Mouse (Mus musculus) cerebellum, adult 18-20 months (tissue): ENCODE measurements around the gene Inka2.

Experiments used
- DNase-seq, 2 experiments: peaks; one replicate each; pipeline ENCODE4 v3.0.0; 2021

Inka2 gene

GRCm38 (mm10) chr3:105704031-105705008 is at the start of gene Inka2:
Inka2 (plus strand) TSS chr3:105704599.
- DNase-seq, result peak; percentile 87 to 91

GRCm38 (mm10) chr3:105655031-105655585 is 49.3 kb upstream of the Inka2 start:
- DNase-seq, result no peak

- no peak for DNase-seq
Measured at GRCm38 (mm10) chr3:105660530-105660929, 43.9 kb upstream of the Inka2 start.

DNA sequence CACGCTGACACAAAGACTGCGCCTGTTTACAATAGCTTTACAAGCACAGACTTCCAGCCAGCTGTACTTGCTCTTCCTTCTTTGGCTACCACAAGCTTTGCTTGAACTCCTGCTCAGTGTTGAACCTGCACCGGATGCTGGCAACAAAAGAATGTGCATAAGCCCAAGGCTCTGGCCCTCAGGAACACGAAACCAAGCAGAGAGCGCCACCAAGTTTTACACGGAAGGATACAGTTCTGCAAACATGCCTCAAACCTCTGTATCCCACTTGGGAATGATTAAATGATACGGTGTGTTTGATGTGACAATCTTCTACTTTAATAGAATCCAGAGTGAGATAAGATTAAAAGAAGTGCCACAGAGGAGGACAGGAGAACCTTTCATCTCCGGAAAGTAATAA is 41.4 kb upstream of the Inka2 start:
- no peak for DNase-seq

- DNase-seq, result no peak
Measured at GRCm38 (mm10) chr3:105665105-105665765, 39.2 kb upstream of the Inka2 start.

GRCm38 (mm10) chr3:105666996-105667523 is 37.3 kb upstream of the Inka2 start:
- no peak for DNase-seq

DNA sequence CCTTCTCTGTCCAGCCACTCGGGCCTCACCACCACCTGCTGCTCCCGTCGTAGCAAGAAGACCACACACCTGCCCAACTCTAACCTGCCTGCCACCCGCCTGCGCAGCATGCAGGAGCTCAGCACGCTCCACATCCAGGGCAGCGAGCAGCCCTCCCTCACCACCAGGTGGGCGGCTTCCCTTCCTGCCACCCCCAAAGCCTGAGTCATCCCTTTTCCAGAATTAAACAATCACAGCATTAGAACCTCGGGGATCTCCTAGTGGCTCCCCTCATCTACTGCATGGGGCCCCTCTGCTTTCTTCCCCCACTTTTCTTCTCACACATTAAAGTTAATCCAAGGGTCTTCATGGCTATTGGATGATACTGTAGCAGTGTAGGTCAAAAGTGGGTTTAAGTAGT is 36.2 kb upstream of the Inka2 start:
- no peak for DNase-seq

DNA sequence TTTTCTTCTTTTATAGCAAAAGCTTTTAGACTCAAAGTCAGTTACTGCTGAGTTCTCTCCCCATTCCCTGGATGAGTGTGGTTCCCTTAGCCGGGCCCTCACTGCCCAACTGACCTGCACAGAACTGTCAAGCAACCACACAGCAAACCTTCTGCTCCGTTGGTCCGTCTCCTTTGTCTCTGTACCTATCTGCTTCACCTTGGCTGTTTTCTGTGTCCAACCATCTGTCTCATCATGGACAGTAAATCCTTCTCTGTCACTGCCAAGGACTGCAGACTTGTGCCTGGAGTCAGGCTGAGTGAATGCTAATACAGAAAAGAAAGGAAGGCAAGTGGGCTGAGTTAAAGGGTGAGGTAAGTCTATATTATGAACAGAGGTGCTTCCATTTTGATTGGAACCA is 34.6 kb upstream of the Inka2 start:
- peak in 1 of 2 experiments; percentile 53 for DNase-seq

GRCm38 (mm10) chr3:105670801-105671200 is 33.6 kb upstream of the Inka2 start:
- no peak for DNase-seq

DNA sequence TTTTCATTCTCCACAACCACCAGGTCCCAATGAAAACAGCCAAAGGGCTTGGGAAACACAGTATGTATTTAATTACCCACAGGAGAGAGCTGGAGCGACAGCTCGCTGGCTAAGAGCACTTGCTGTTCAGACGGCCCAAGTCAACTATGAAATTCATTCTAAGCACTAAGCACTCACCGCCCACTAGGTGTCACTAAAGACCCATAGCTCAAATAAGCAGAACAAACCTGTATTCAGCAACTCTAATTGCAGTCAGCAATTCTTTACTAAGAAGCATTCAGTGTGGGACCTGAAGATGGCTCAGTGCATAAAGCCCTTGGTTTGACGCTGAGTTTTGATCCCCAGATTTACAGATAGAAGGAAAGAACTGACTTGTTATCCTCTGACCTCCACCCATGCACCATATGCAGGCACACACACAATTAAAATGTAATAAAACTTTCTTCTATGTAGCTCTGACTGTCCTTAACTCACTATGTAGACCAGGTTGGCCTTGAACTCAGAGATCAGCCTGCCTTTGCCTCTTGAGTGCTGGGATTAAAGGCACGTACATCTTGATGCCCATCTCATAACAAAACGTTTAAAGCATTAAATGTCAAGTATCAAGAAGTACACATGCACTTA is 29.7 kb upstream of the Inka2 start:
- DNase-seq, result peak; percentile 77 to 78

DNA sequence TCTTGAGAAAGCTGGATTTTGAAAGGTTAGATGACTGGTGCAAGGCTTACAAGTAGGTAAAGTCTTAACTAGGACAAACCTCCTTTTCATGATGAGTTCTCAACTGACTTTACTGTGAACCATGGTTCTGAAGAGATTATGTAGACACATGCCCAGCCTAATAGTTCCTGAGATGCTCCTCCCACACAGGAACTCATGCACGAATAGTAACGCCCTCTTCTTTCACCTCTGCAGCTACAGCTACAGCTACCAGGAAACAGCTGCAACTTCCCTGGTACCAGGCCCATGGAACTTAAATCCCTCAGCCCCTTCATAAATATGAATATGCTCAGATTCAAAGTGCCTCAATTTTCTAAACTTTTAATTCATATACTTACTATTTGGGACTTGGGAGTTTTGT is 28.5 kb upstream of the Inka2 start:
- no peak for DNase-seq

DNA sequence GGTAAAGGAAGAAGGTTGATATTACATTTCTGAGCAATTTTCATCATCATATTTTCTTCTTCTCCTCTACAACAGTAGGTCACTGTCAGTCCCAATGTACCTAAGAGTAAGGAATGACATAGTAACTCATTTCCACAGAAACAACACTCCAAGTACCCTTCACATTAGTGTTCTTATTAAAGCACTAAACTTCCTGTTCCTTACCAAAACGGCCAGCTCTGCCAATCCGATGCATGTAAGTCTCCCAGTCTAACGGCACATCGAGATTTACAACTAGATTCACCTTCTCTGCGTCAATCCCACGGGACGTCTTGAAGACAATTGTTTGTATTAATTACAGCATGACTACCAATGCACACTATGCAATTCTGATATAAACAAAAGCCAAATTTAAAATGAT is 24.1 kb upstream of the Inka2 start:
- no peak for DNase-seq

DNA sequence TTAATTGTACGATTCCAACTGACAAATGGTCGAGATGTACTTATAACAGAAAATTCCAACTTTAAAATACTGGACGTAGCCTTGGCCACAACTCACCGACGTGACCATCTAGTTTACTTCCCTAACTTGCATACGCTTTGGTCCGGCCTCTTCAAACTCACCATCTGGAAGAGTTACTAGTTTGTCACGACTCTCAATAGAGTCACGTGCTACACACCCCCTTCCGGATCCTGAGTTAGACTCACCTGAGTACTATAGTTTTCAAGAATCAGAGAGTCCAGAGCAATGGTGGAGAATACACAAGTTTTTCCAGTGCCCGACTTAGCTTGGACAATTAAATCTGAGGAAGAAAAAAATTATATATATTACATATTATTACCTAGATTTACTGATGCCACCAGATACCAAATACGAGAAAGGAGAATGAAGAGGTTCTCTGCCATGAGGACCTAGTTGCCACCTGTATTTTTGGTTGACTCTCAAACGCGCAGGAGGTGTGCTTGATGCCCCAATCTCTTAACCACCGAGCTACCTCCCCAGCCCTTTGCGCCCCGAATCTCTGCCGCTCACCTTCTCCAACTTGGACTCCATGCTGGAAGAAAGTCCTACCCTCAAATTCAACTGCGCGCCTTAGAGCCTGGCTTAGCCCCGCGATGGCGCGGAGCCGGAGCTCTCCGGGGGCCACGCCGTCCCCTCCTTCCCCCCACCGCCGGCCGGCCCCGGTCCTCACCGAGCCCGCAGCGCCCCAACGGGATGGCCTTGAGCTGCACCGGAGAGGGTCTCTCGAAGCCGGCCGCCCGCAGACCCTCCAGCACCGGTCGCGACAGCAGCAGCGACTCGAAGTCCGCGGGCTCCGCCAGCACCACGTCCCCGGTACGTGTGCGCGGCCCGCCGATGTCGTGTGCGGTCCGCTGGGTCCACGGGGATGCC is 17.7 kb upstream of the Inka2 start:
- no peak for DNase-seq

DNA sequence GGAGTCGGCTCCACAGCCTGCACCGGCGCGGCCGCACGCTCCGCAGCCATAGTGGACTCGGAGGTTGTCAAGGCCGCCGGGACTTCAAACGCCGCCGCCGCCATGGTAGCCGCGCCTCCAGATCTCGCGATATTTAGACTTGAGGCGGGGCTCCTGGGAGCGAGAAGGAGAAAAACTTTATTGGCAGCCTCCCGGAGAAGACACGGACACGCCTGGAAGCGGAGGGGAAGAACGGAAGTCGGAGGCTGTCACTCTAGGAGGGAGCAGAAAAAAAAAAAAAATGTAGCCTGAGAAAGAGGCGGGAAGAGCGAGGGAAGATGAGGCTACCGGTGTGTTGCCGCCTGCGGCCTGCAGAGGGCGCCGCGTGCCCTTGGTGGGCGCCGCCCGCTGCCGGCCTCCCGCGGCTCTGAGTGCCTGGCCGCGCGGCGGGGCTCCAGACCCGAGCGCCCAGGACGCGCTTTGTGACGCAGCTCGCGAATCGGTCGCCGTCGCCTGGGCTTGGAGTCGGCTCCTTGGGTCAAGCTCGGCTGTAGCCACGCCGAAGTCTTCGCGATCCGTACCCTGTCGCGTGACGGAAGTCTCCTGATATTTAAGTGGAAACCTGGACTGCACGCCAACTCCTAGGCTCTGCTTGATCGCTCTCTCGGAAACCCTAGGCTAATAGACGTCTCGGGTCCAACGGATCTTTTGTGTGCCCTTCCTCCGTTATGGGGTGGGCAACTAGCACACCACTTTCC is 16.9 kb upstream of the Inka2 start, which contains the start of gene Ddx20:
Gene Ddx20 (minus strand): TSS at position 251 of the 737 bp plus-strand sequence.
- DNase-seq, result peak; percentile 94

- no peak for DNase-seq
Measured at GRCm38 (mm10) chr3:105688536-105688935, 15.9 kb upstream of the Inka2 start.

DNA sequence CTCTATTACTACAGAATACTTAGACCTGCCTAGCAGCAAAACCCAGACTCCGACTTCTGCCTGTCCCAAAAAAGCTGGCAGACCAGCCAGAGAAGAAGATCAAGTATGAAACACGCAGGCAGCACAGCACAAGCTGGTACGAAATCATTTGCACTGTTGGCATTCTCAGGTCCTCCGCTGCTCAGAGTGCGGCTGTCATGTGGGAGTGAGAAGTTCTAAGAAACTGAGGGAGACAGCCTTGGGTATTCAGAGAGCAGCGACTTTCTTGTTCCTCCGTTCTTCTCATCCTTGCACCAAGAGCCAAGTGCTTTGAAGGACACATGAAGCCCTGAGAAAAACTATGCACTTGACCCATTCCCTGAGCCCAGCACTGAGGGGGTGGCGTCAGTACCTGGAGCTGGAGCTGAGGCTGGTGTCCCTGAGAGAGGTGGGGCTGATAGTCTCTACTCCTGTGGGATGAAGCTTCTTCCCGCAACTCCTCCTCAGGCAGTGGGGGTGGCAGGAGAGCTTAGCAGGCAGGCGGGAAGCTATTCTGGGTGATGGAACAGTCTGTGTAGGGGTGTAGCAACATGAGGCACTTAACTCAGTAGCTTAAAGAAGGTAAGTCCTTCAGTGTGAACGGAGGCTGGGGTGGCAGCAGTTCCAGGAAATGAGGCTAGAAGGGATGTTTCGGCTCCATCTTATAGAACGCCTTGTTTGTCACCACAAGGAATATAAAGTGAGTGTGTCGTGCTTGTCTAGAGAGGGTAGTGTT is 10.9 kb upstream of the Inka2 start:
- no peak for DNase-seq

GRCm38 (mm10) chr3:105695476-105696386 is 8.7 kb upstream of the Inka2 start:
- DNase-seq, result peak; percentile 70 to 72

DNA sequence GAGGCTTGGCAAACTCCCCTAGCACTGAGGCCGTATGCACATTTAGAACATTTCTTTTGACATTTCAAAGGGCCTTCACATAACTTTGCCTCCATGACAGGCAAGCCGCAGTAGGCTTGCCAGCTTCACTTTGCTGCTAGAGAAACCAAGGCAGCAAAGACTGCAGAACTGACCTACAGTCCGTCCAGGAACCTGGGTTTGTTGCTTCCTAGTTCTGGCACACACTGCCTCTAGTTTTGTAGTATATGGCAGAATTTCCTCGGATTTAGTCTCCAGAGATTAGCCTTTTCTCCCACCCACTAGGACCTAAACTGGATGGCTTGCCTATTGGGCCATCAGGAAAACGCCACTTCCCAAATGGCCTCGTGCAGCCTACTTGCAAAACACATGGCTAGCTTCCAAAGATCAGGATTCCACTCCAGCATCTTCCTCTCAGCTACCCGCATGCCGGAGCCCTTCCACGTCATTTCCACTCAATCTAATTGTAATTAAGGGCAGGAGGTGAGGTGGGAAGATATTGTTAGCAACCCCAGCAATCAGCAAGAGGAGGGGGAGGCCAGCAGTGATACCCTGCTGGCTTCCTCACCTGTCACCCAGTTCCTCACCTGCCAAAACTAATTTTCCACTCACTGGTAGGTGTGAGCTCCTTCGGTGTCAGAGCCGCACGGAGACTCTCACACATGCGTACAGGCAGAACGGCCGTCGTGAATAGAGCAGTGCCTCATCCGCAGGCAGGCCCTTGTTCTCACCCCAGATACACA is 7.8 kb upstream of the Inka2 start:
- peak; percentile 45 to 55 for DNase-seq

GRCm38 (mm10) chr3:105697148-105697441 is 7.3 kb upstream of the Inka2 start:
- DNase-seq, result peak in 1 of 2 experiments; percentile 17
